Mouse (Mus musculus) spleen, adult 18-20 months (tissue): Measurements from ENCODE around the gene Slc39a8.

Experiments used
- DNase-seq, 2 experiments: peaks; one replicate each; pipeline ENCODE4 v3.0.0; 2022; ENCODE audit warnings: mixed read lengths in 2 of 2

Gene Slc39a8

DNA sequence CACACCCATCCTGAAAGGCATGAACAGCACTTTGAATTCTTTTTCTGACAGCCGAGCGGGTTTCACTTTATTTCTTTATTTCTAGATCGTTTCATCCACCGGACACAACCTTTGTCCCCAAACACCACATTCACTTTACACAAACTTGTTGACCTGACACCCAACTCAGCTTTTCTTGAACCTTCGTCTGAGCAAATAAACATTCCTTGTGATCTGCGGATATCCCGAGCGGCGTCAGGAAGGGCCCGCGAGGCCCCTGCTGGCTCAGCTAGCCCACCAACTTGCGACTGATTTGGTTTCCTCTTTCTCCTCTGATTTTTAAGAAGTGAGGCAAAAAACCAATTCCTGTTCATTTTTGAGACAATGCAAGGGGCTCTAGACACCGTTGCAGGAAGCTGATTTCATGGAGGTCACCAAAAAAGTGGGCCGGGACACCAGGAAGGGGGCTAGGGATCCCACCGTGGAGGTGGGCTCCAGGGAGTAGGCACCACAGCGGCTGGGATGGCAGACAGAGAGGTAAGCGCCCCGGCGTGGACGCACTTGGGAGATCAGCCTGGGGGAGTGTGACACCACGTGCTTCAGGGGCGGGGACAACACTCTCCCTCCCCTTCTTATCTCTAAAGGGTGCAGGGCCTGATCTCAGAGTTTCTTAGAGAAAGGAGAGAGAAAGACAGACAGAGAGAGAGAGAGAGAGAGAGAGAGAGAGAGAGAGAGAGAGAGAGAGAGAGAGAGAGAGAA, at the start of gene Slc39a8:
TSS of gene Slc39a8 (plus strand) at position 264 of the 738 bp plus-strand sequence.
- peak; percentile 67 to 77 for DNase-seq

DNA sequence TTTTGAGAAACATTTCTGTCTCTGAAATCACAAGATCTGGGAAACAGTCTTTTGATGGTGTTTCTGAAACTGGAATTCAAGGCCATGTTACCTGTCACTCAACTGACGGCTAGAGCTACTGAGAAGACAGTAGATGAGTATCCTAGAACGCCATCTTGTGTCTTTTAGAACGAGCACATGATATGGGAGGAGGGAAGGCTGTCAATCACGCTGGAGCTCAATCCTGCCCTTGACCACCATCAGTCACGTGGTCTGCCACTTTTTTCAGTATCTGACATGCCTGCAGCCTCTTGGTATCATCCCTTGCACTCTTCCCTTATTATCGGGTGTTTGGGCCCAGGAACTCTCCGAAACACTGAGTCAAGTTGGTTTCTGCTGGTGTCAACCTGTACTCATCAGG, 40.0 kb upstream of the Slc39a8 start:
- no peak for DNase-seq

DNA sequence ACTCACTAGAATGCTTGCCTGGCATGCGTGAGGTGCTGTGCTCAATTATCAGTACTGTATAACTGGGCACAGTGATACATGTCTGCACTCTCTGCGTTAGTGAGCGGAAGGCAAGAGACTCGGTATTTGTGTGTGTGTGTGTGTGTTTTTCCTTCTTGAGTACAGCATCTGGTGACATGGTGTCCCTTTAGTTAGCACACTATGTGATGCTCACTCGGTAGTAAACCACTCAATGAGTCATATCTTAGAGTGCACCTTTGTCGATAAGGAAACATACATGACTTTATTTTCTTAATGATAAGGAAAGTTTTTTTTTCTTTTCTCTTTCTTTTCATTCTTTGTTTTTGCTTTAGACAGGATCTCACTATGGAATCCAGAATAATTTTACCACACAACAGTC, 29.0 kb upstream of the Slc39a8 start:
- DNase-seq: no peak

- no peak for DNase-seq
These were observed 26.8 kb upstream of the Slc39a8 start for GRCm38 (mm10) chr3:135798241-135798640.

DNA sequence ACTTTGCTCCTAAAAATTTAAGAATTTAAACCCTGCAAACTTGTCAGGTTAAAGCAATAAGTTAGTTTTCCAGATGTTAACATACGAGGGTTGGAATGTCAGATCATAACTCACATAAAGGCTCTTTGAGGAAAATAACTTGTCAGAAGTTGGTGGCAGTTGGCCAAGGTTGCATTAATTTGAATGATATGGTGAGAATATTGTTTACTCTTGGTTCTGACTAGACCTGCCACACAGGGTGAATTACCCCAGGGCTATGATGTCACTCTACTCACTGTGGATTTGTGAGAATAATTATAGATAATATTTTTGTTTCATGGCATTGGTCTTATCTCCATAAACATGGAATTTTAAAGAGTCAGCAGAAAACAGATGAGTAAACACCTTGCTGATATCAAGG, 26.4 kb upstream of the Slc39a8 start:
- DNase-seq: no peak

- DNase-seq: no peak
These were observed 10.4 kb upstream of the Slc39a8 start for GRCm38 (mm10) chr3:135814665-135815064.

GRCm38 (mm10) chr3:135815973-135816727, 8.9 kb upstream of the Slc39a8 start:
- DNase-seq: no peak

GRCm38 (mm10) chr3:135817124-135817523, 8.0 kb upstream of the Slc39a8 start:
- no peak for DNase-seq

- DNase-seq: no peak
These were observed 643 bp upstream of the Slc39a8 start for GRCm38 (mm10) chr3:135824436-135824835.

GRCm38 (mm10) chr3:135825754-135826683, 940 bp downstream of the Slc39a8 start:
- peak; percentile 33 to 55 for DNase-seq

DNA sequence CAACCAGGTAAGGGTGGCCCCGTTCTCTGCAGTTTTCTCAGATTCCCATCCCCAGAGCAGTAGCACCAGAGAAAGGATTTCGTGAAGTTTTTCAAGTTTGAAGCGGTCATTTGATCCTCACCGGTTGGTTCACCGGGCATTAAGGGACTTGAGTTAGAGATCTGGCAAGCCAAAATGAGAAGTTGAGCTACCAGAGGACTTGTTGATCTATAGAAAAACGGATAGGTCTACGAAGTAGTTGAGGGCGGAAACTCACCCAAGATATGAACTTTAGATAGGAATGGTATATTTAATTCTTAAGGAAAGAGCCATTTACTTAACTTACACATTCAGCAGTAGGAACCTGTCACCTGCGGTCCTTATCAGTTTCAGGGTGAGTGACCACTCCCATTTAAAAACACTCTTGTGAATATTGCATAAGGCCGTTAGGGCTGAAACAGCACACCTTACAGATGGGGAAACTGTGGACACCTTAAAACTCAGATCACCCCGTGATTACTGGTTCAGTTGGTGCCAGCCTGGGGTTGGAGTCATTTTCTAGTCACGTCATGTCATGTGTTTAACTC, 1.7 kb downstream of the Slc39a8 start:
- no peak for DNase-seq

DNA sequence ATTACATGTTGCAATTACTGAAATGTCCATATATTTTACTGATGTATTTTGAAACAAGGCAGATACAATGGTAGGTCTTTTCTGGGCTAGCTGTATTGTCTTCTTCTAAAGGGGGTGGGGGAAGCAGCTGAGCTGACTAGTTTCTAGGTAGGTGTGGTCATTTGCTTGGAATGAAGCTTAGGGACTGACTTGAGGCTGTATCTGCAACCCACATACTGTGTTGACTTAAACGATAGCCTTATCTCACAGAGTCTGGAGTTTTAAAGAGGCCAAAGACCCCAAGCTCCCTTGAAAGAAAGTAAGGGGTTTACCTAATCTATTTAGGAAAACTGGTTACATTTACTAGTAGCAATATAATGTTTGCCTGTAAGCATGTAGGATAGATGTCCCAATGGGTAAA, 2.9 kb downstream of the Slc39a8 start:
- no peak for DNase-seq

DNA sequence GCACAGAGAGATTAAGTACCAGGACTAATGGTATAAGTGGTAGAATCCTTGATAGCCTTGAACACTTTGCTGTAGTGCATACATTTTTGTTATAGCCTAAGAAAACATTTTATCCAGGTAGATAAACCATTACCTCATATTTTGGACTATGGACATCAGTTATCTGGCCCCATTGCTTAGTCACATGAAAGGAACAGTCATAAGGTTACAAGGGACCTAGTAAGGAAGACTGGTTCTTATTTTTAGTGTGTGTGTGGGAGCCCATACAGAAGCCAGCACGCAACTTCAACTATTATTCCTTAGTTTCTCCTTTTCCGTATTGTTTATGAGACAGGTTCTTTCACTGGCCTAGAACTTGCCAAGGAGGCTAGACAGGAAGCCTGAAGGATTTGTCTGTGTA, 7.4 kb downstream of the Slc39a8 start:
- DNase-seq: no peak

DNA sequence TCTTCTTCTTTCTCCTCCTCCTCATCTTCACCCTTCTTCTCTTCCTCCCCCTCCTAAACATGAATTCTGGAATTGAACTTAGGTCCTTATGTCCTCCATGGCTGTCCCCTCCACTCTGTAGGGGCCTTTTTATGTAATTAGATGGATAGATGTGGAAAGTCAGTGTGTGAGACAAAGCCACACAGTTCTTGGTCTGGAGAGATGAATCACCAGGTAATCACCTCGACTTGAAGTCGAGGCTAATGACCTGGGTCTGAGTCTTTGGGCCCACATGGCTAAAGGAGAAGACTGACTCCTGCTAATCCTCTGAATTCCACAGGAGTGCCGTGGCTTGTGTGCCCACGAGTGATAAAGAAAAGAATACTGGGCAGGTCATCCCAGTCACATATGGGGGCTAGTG, 7.8 kb downstream of the Slc39a8 start:
- no peak for DNase-seq

GRCm38 (mm10) chr3:135834988-135835387, 9.9 kb downstream of the Slc39a8 start:
- DNase-seq: no peak

- DNase-seq: no peak
These were observed 14.5 kb downstream of the Slc39a8 start for GRCm38 (mm10) chr3:135839535-135839934.

GRCm38 (mm10) chr3:135840185-135840584, 15.1 kb downstream of the Slc39a8 start:
- no peak for DNase-seq

DNA sequence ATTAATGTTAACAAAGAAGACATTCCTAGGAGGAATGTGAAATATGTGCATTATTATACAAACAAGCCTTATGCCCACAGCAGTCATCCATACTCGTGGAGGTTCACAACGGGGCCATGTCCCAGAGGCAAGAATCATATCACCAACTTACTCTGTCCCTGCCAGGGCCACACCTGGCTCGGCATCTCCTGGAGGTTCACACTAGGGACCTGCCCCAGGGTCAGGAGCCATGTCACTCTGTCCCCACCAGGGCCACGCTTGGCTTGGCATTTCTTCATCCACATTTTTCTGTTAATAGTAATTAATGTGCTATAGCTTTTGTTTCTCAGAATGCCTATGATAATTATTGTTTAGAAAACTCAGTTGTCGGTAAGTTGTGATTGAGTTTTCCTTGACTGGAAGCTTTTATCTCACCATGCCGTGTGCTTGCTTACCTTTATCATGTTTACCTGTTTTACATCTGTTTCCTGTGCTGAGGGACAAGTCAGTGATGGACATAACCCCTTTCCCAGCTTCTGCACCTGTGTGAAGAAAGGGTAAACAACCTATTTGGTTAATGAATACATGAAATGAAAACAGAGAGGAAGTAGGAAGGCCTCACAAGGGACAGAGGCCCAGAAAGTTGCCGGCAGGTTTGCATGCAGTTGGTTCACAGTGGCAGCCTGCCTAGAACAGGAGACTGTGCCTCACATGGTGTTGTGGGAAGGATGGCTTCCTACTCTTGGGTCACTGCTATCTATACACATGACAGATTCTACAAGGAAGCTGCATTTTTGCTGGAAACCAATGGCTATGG, 16.8 kb downstream of the Slc39a8 start:
- no peak for DNase-seq

DNA sequence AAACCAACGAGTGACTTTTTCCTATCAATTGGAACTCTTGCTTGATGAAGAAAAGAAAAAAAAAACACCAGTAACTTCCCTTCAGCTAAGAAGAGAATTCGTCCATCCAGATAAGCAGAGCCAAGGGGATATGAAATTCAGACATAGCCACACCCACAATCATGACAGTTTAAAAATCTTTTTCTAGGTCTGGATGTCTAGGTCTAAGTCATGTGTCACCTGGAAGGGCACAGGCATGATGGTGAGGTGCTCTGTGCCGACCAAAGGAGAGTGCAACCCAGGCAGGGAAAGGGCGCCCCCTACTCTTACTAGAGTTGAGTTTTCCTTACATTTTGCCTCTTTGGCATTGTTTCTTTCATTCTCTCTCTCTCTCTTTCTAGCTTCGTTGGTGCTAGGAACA, 18.1 kb downstream of the Slc39a8 start:
- no peak for DNase-seq

GRCm38 (mm10) chr3:135843707-135844106, 18.6 kb downstream of the Slc39a8 start:
- no peak for DNase-seq

- no peak for DNase-seq
These were observed 19.8 kb downstream of the Slc39a8 start for GRCm38 (mm10) chr3:135844835-135845234.

DNA sequence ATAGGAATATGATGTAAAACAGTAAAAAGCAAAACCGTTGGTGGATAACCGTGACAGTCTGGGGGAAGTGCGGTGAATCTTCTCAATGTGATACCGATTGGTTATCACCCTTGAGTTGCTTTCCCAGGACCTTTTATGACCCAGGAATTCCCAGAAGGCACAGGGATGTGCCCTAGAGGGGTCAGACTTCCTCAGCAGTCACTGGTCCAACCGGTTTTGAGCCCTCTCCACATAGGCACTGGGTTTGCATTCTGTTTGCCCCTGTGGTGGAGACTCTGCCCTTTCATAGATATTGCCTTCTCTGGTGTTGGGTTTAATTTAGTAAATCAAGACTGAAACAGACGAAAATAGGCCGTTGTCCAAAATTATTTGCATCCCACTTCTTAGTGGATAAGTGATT, 20.8 kb downstream of the Slc39a8 start:
- no peak for DNase-seq
